Mouse (Mus musculus) liver, embryonic 12.5 days (tissue): ENCODE measurements around the gene Gm13285. TPM values are rescaled to one million over a fixed set of nuclear protein-coding genes. Genes with fewer than 3 reads are reported as not detected.
"Not testable (repeated sequence)": the region's sequence is repeated elsewhere in the genome, so short reads cannot be mapped to it uniquely, and the experiment has no call there.

Experiments used
- ATAC-seq: fragments of 200-750 bp; cut with Nextera tagmentation; 2 replicates; pipeline ENCODE4 v1.8.0; 2017; ENCODE audit warnings: moderate number of reproducible peaks, mild to moderate bottlenecking, moderate library complexity
- H3K27ac ChIP-seq: fragments of 300-500 bp; sonication (generic); 2 replicates; pipeline ENCODE4 v1.5.1; 2016; ENCODE audit warnings: mild to moderate bottlenecking
- H3K27me3 ChIP-seq: fragments of 300-500 bp; sonication (generic); replicated peaks from 2 replicates; pipeline ENCODE4 v1.6.1; 2016; ENCODE audit warnings: mild to moderate bottlenecking, moderate library complexity
- H3K36me3 ChIP-seq: fragments of 300-500 bp; sonication (generic); 2 replicates; pipeline ENCODE4 v1.6.1; 2016; ENCODE audit warnings: mild to moderate bottlenecking, moderate library complexity
- H3K4me1 ChIP-seq: fragments of 300-500 bp; sonication (generic); 2 replicates; pipeline ENCODE4 v1.6.1; 2016
- H3K4me2 ChIP-seq: fragments of 300-500 bp; sonication (generic); 2 replicates; pipeline ENCODE4 v1.6.1; 2016; ENCODE audit warnings: mild to moderate bottlenecking, moderate library complexity
- H3K4me3 ChIP-seq: fragments of 300-500 bp; sonication (generic); 2 replicates; pipeline ENCODE4 v1.5.1; 2016; ENCODE audit warnings: mild to moderate bottlenecking, moderate library complexity
- H3K9ac ChIP-seq: fragments of 300-500 bp; sonication (generic); 2 replicates; pipeline ENCODE4 v1.6.1; 2016; ENCODE audit warnings: mild to moderate bottlenecking, moderate library complexity
- H3K9me3 ChIP-seq: fragments of 300-500 bp; sonication (generic); replicated peaks from 2 replicates; pipeline ENCODE4 v1.6.1; 2016; ENCODE audit warnings: mild to moderate bottlenecking, moderate library complexity
- WGBS: fragments of 180-500 bp; shearing (Covaris S2); methylation state at CpG from one replicate; pipeline ENCODE4 v1.1.7; 2016; ENCODE audit not compliant: insufficient replicate concordance; 5-methylcytosine and 5-hydroxymethylcytosine counted together
- polyA plus RNA-seq: library from polyadenylated mRNA; unstranded; fragments of >200 nt; fragmentation: Nextera tagmentation; extraction: Ambion mirVana; gene quantifications from 2 replicates; pipeline ENCODE4 v1.2.1, GENCODE M21; 2016

Gm13285 gene
- 0.13 and 0.22 TPM in 2 replicates for polyA plus RNA-seq

GRCm38 (mm10) chr4:88799365-88799764 is at the start of gene Gm13285:
Gene Gm13285 (plus strand): TSS chr4:88799665.
- not testable (repeated sequence) for H3K4me2 ChIP-seq, H3K9ac ChIP-seq, H3K27ac ChIP-seq, H3K9me3 ChIP-seq, H3K4me1 ChIP-seq, ATAC-seq, H3K36me3 ChIP-seq, H3K4me3 ChIP-seq, H3K27me3 ChIP-seq
- WGBS: 8% methylated on average over 5 of the region's 7 CpGs

- 57% methylated on average over 6 of the region's 6 CpGs for WGBS
- no peaks in the 10 kb centered on the region for H3K9me3 ChIP-seq
- no peak overlapping the region for H3K4me2 ChIP-seq
- H3K9ac ChIP-seq: no peak overlapping the region
- no peak for ATAC-seq
- no peak overlapping the region for H3K27ac ChIP-seq
- no peak overlapping the region for H3K4me3 ChIP-seq
- H3K4me1 ChIP-seq: no peaks in the 10 kb centered on the region
- H3K27me3 ChIP-seq: no peaks in the 10 kb centered on the region
- H3K36me3 ChIP-seq: no peaks in the 10 kb centered on the region
These were observed 49.5 kb upstream of the Gm13285 start for GRCm38 (mm10) chr4:88749926-88750325.

- not testable (repeated sequence) for ATAC-seq
These were observed 44.6 kb upstream of the Gm13285 start, which contains the start of gene Gm13271 for GRCm38 (mm10) chr4:88754818-88755340. Gene Gm13271 (plus strand): TSS chr4:88754868.

GRCm38 (mm10) chr4:88756581-88757513 is 42.6 kb upstream of the Gm13285 start:
- 11% methylated on average over 29 of the region's 31 CpGs for WGBS
- not testable (repeated sequence) for ATAC-seq

More at GRCm38 (mm10) chr4:88754818-88755340, 44.6 kb upstream of the Gm13285 start, which contains the start of gene Gm13271:
- not testable (repeated sequence) for H3K4me3 ChIP-seq, H3K9me3 ChIP-seq, H3K4me2 ChIP-seq, H3K27me3 ChIP-seq, H3K27ac ChIP-seq, H3K36me3 ChIP-seq, H3K4me1 ChIP-seq, H3K9ac ChIP-seq
- 66% methylated on average over 15 of the region's 15 CpGs for WGBS

GRCm38 (mm10) chr4:88757628-88758031 is 41.8 kb upstream of the Gm13285 start:
- peak overlapping the region; percentile 85 for H3K27ac ChIP-seq
- H3K4me3 ChIP-seq: peak overlapping the region; percentile 69
- H3K9ac ChIP-seq: peak overlapping the region; percentile 70
- not testable (repeated sequence) for H3K9me3 ChIP-seq, H3K36me3 ChIP-seq, H3K27me3 ChIP-seq
- peaks cover 12% of the 10 kb centered on the region for H3K4me1 ChIP-seq
- ATAC-seq: peak; percentile 100
- 3% methylated on average over 21 of the region's 21 CpGs for WGBS
- H3K4me2 ChIP-seq: peak overlapping the region; percentile 85

More at GRCm38 (mm10) chr4:88756581-88757513, 42.6 kb upstream of the Gm13285 start:
- Histone ChIP-seq H3K4me3 (peak overlapping the region; percentile 69), H3K4me2 (peak overlapping the region; percentile 85), H3K9ac (peak overlapping the region; percentile 70), H3K27ac (peak overlapping the region; percentile 85)
- H3K27me3 ChIP-seq, H3K4me1 ChIP-seq, H3K9me3 ChIP-seq, H3K36me3 ChIP-seq: not testable (repeated sequence)

GRCm38 (mm10) chr4:88758751-88759150 is 40.7 kb upstream of the Gm13285 start:
- peaks cover 13% of the 10 kb centered on the region for H3K4me1 ChIP-seq
- H3K27me3 ChIP-seq, H3K4me2 ChIP-seq, H3K36me3 ChIP-seq, H3K9ac ChIP-seq, H3K4me3 ChIP-seq, H3K27ac ChIP-seq, H3K9me3 ChIP-seq, ATAC-seq: not testable (repeated sequence)
- 79% methylated on average over 9 of the region's 9 CpGs for WGBS

- not testable (repeated sequence) for H3K9me3 ChIP-seq, H3K27me3 ChIP-seq, H3K9ac ChIP-seq, ATAC-seq, H3K36me3 ChIP-seq
- Histone ChIP-seq H3K27ac (0 out of 2 replicates have a peak within 1 kb of the TSS, but pooled peaks have one; percentile 58), H3K4me2 (peak within 1 kb of the TSS; percentile 64), H3K4me1 (peaks cover 13% of the 10 kb centered on the region), H3K4me3 (peak within 1 kb of the TSS; percentile 44)
- WGBS: 15% methylated on average over 9 of the region's 14 CpGs
These were observed 39.7 kb upstream of the Gm13285 start, which contains the start of gene Gm13283 for GRCm38 (mm10) chr4:88759610-88760268. Gene Gm13283 (plus strand): TSS chr4:88760119.

- peak overlapping the region; percentile 64 for H3K4me2 ChIP-seq
- peaks cover 13% of the 10 kb centered on the region for H3K4me1 ChIP-seq
- not testable (repeated sequence) for H3K27me3 ChIP-seq, H3K36me3 ChIP-seq, ATAC-seq, H3K9me3 ChIP-seq, H3K9ac ChIP-seq
- peak overlapping the region; percentile 44 for H3K4me3 ChIP-seq
- 0 out of 2 replicates have a peak overlapping the region, but pooled peaks have one; percentile 58 for H3K27ac ChIP-seq
- WGBS: under 1% methylated on average over 27 of the region's 28 CpGs
These were observed 39.0 kb upstream of the Gm13285 start for GRCm38 (mm10) chr4:88760431-88760830.

GRCm38 (mm10) chr4:88761776-88762175 is 37.7 kb upstream of the Gm13285 start:
- not testable (repeated sequence) for H3K36me3 ChIP-seq, H3K4me1 ChIP-seq, H3K9me3 ChIP-seq, H3K4me2 ChIP-seq, ATAC-seq, H3K27ac ChIP-seq, H3K27me3 ChIP-seq, H3K9ac ChIP-seq, H3K4me3 ChIP-seq
- WGBS: 62% methylated on average over 6 of the region's 8 CpGs

GRCm38 (mm10) chr4:88762341-88762740 is 37.1 kb upstream of the Gm13285 start:
- H3K4me1 ChIP-seq, H3K9ac ChIP-seq, ATAC-seq, H3K27me3 ChIP-seq, H3K4me3 ChIP-seq, H3K9me3 ChIP-seq, H3K27ac ChIP-seq, H3K36me3 ChIP-seq: not testable (repeated sequence)
- peak overlapping the region; percentile 57 for H3K4me2 ChIP-seq
- WGBS: 30% methylated on average over 9 of the region's 9 CpGs

- not testable (repeated sequence) for H3K9me3 ChIP-seq, ATAC-seq, H3K9ac ChIP-seq, H3K4me1 ChIP-seq, H3K36me3 ChIP-seq, H3K27me3 ChIP-seq, H3K27ac ChIP-seq
- 5% methylated on average over 29 of the region's 42 CpGs for WGBS
- peak overlapping the region; percentile 44 for H3K4me3 ChIP-seq
- peak overlapping the region; percentile 67 for H3K4me2 ChIP-seq
These were observed 36.0 kb upstream of the Gm13285 start for GRCm38 (mm10) chr4:88763384-88764018.
